ENCODE assay signal across 17 mouse cellular contexts in genomic region chr13:49322169-49322568, GRCm38 (mm10). TPM values are rescaled to one million over a fixed set of nuclear protein-coding genes. Genes with fewer than 3 reads are reported as not detected.
DNase-seq lines count a peak whose midpoint lies in the region; ATAC-seq and TF ChIP-seq lines count a peak whose summit lies in the region.
"Had no signal": no experiment of that assay in that cellular context is flagged by ENCODE, and none has a peak within 500 bp of the region (broad histone marks: within the 10 kb centered on the region; RNA-seq: fewer than 3 reads in every experiment).

No protein-coding gene starts in this region.

- no peaks in the 10 kb centered on the region for H3K9me3 ChIP-seq in lung, embryonic 15.5 days
- H3K9me3 ChIP-seq: embryonic facial prominence, embryonic 12.5 days had no signal

- no peaks in the 10 kb centered on the region for H3K27me3 ChIP-seq in lung, embryonic 15.5 days
- H3K27me3 ChIP-seq: embryonic facial prominence, embryonic 12.5 days had no signal

- DNase-seq in gastrocnemius, adult 2 months = peak; percentile 48
- no peak for DNase-seq in gastrocnemius, postnatal 14 days
- DNase-seq in lung, postnatal 4 days = no peak
- DNase-seq in Muller cell, postnatal 12 days (ENCODE audit: inconsistent ontology term) = peak; percentile 55
- no peak for DNase-seq in thymus, postnatal 10 days (ENCODE audit: low spot score in 2 of 2)
- DNase-seq in embryo, embryonic 10.5 days (ENCODE audit: low spot score) = no peak
- DNase-seq: adrenal gland, postnatal 14 days; cerebellum, postnatal 10 days; heart, postnatal 4 days; lung, adult 18-20 months; right cerebral cortex, postnatal 4 days; thymus, adult 18-20 months had no signal

- 77% methylated on average over 5 of the region's 5 CpGs for WGBS in lung, embryonic 15.5 days

- H3K27ac ChIP-seq in gastrocnemius, adult 2 months = peak overlapping the region; percentile 78
- H3K27ac ChIP-seq in lung, embryonic 15.5 days = no peak overlapping the region
- H3K27ac ChIP-seq: embryonic facial prominence, embryonic 12.5 days had no signal

- 0 out of 2 replicates have a peak overlapping the region, but pooled peaks have one; percentile 10 for H3K9ac ChIP-seq in lung, embryonic 15.5 days
- H3K9ac ChIP-seq: embryonic facial prominence, embryonic 12.5 days had no signal

- peak; percentile 5; the same call in 1 of the 2 replicates for TF ChIP-seq CTCF in gastrocnemius, adult 2 months (IDR thresholded peaks at IDR 0.05)

- H3K4me3 ChIP-seq in gastrocnemius, adult 2 months = 0 out of 2 replicates have a peak overlapping the region, but pooled peaks have one; percentile 23
- no peak overlapping the region for H3K4me3 ChIP-seq in lung, embryonic 15.5 days
- H3K4me3 ChIP-seq: embryonic facial prominence, embryonic 12.5 days had no signal

- H3K4me1 ChIP-seq in lung, embryonic 15.5 days = peaks cover 14% of the 10 kb centered on the region

- H3K4me2 ChIP-seq in lung, embryonic 15.5 days = no peak overlapping the region
- H3K4me2 ChIP-seq: embryonic facial prominence, embryonic 12.5 days; midbrain, embryonic 11.5 days had no signal

- intact Hi-C loops in gastrocnemius, adult 2 months (cut with DNase I) = no loop called here
- intact Hi-C loops in gastrocnemius, postnatal 14 days (cut with DNase I; ENCODE audit: low total_unique reads) = no loop called here

- no peak for ATAC-seq in lung, embryonic 15.5 days (ENCODE audit: borderline replicate concordance, extremely low read depth, low FRiP score, low TSS enrichment)
- 0 out of 2 replicates have a peak, but pooled peaks have one; percentile 16 for ATAC-seq in megakaryocyte-erythroid progenitor cell, adult 5-6 weeks (replicated peaks; ENCODE audit: low FRiP score, low TSS enrichment, poor library complexity, severe bottlenecking)
- ATAC-seq: CD4-positive, CD25-positive, alpha-beta regulatory T cell, adult 4 months had no signal

- no peaks in the 10 kb centered on the region for H3K36me3 ChIP-seq in lung, embryonic 15.5 days
- H3K36me3 ChIP-seq: embryonic facial prominence, embryonic 12.5 days had no signal

RNA-seq across cellular contexts. Expression of gene Fgd3, which starts 2.1 kb away (rescaled TPM):
- total RNA-seq in gastrocnemius, adult 2 months (2021) = 1 to 10 TPM in 1 of 2 experiments, under 1 TPM in 1; 0.97 to 1.1 TPM
- total RNA-seq in gastrocnemius, postnatal 14 days (2021) = 1 to 10 TPM in 1 of 2 experiments, under 1 TPM in 1; 0.93 to 1.3 TPM
- 0.30 and 0.33 TPM in 2 replicates for polyA plus RNA-seq in lung, embryonic 15.5 days (2015; fragmentation: Nextera tagmentation; extraction: Ambion mirVana)
- 4.5 and 5.0 TPM in 2 replicates for total RNA-seq in megakaryocyte-erythroid progenitor cell, adult 5-6 weeks (2014; fragmentation: Nextera tagmentation)
- total RNA-seq in megakaryocyte-erythroid progenitor cell, adult 5-6 weeks (2017) = 4.6 and 5.2 TPM in 2 replicates

RNA-seq across cellular contexts. Expression of gene Bicd2, which starts 19.2 kb away (rescaled TPM):
- 10 to 100 TPM; 26.0 to 28.5 TPM for total RNA-seq in gastrocnemius, adult 2 months (2021)
- 10 to 100 TPM; 20.5 to 21.2 TPM for total RNA-seq in gastrocnemius, postnatal 14 days (2021)
- polyA plus RNA-seq in lung, embryonic 15.5 days (2015; fragmentation: Nextera tagmentation; extraction: Ambion mirVana) = 33.1 and 34.7 TPM in 2 replicates
- 14.8 and 16.1 TPM in 2 replicates for total RNA-seq in megakaryocyte-erythroid progenitor cell, adult 5-6 weeks (2014; fragmentation: Nextera tagmentation)
- total RNA-seq in megakaryocyte-erythroid progenitor cell, adult 5-6 weeks (2017) = 18.3 and 26.2 TPM in 2 replicates

Comparison
In these comparisons a context has a peak if more than half of its experiments do, and no peak if none do; other contexts are left out.
1. DNase-seq: peak in gastrocnemius, adult 2 months (single experiment) and Muller cell, postnatal 12 days (single experiment); none in gastrocnemius, postnatal 14 days (single experiment), lung, postnatal 4 days (0 of 2), thymus, postnatal 10 days (0 of 2) and embryo, embryonic 10.5 days (single experiment).